Mouse (Mus musculus) left cerebral cortex, adult 6 months (tissue): Measurements from ENCODE around the gene Adck1. TPM values are rescaled to one million over a fixed set of nuclear protein-coding genes. Genes with fewer than 3 reads are reported as not detected.

Source experiments
- long read RNA-seq, 2 experiments: library from polyadenylated mRNA; unstranded; transcript quantifications; one replicate each; pipeline ENCODE4 v2.0.0; 2019 to 2020
- polyA plus RNA-seq: library from polyadenylated mRNA; unstranded; fragments of <200 nt; fragmentation: Nextera tagmentation; gene quantifications from 2 replicates; pipeline ENCODE4 v1.2.3, GENCODE M21; 2021

Gene Adck1
- 35.2 and 39.0 TPM in 2 replicates for polyA plus RNA-seq
- long read RNA-seq, experiment 1, transcript Adck1-204 (11 exons, 2,253 nt), result minor isoform, 64 of 351 reads
- long read RNA-seq, experiment 1, transcript Adck1-202 (11 exons, 2,199 nt), result major isoform, 68 of 351 reads
- long read RNA-seq, experiment 1, transcript Adck1-201 (11 exons, 2,158 nt), result minor isoform, 60 of 351 reads
- long read RNA-seq, experiment 1, partial matches to known transcripts, result 22 of 351 reads
- long read RNA-seq, experiment 1, other reads (novel, unspliced or antisense), result 135 of 351 reads
- long read RNA-seq, experiment 2, transcript Adck1-202 (11 exons, 2,199 nt), result major isoform, 12 of 64 reads
- long read RNA-seq, experiment 2, transcript Adck1-201 (11 exons, 2,158 nt), result minor isoform, 9 of 64 reads
- long read RNA-seq, experiment 2, transcript Adck1-204 (11 exons, 2,253 nt), result minor isoform, 5 of 64 reads
- long read RNA-seq, experiment 2, partial matches to known transcripts, result 21 of 64 reads
- long read RNA-seq, experiment 2, other reads (novel, unspliced or antisense), result 16 of 64 reads

GRCm38 (mm10) chr12:88360441-88361119 lies at the start of gene Adck1:
Gene Adck1, plus strand, starts transcription at chr12:88360554.

GRCm38 (mm10) chr12:88323926-88324325 lies 36.4 kb upstream of the Adck1 start, which contains the start of gene Gm5039:
Gene Gm5039, minus strand, starts transcription at chr12:88324026.

Other genes starting within 250 kb of the Adck1 start
- not detected in 2 replicates for gene Gm10436, start 178.4 kb upstream of the Adck1 start, polyA plus RNA-seq
- gene Gm8332, start 110.5 kb upstream of the Adck1 start, polyA plus RNA-seq, result not detected in 2 replicates
- not detected in 2 replicates for gene Gm5662, start 86.1 kb upstream of the Adck1 start, polyA plus RNA-seq
- gene Gm5039, start 36.5 kb upstream of the Adck1 start, polyA plus RNA-seq, result not detected in 2 replicates